Mouse (Mus musculus): ENCODE data around the gene Ifitm3.
"Not testable (repeated sequence)": the region's sequence is repeated elsewhere in the genome, so short reads cannot be mapped to it uniquely, and the experiment has no call there.

Ifitm3 gene

GRCm38 (mm10) chr7:141000881-141001708 is 9.5 kb downstream of the Ifitm3 start:
- DNase-seq (ENCODE audit: low spot score), result no peak

DNA sequence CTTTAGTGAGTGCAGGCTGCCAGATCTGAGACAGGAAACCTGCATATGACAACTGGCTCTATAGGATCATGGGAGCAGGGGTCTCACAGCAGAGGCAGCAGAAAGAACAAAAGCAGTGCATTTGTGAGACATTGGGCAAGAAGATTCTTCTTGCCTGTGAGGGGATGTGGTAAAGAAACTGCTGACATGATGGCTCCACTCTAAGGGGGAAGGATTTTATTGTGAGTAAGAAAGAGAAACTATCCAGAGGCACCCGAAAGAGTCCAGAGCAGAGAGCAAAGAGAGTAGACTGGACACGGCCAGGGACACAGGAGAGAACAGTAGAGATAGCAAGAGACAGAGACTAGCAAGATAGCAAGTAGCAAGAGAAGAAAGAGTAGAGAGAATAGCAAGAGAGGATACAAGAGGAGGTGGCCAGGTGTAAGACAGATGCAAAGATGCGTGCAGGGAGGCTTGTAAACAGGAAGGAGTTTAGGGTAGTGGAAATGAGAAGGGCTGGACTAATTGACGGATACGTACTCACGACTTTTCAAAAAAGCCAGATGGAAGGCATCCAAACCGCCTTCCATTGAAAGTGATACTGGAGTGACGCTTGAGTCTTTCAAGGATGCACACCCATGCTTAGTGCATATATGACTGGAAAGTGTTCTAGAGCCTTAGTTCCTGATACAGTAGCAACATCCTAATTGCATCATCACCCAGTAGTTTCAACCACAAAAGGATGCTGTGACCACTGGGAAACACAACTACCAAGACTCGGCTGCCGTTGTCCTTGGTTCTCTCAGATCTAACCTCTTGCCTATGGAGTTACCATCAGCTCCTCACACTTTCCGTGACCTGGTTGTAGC is 11.5 kb downstream of the Ifitm3 start:
- no peak for DNase-seq (ENCODE audit: low spot score)

GRCm38 (mm10) chr7:140997817-140998216 is 12.8 kb downstream of the Ifitm3 start:
- no peak for DNase-seq (ENCODE audit: low spot score)

DNA sequence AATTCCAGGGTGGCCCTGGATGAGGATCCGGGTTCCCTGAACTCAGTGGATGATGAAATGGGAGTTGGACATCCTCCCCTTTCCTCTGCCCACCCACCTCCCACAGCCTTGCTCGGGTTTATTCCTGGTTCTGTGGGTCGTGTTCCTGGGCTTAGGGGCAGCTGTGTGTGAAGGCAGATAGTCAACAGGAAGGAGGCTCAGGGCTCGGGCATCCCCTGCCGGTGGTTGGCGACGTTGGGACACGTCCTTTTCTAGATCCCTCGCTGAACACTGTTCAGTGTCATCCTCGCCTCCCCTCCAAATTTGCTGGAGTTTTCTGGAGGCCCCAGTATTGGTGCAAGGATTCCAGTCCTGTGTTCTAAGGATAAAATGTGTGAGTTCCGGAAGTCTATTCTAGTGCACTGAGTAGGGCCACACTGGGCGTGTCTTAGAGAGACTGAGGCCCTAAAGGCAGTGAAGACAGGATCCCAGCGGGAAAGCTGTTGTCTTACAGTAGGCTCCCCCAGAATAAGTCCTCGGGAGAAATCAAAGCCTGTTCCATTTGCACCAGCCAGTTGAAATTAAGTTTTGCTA is 19.4 kb downstream of the Ifitm3 start:
- DNase-seq (ENCODE audit: low spot score), result no peak

DNA sequence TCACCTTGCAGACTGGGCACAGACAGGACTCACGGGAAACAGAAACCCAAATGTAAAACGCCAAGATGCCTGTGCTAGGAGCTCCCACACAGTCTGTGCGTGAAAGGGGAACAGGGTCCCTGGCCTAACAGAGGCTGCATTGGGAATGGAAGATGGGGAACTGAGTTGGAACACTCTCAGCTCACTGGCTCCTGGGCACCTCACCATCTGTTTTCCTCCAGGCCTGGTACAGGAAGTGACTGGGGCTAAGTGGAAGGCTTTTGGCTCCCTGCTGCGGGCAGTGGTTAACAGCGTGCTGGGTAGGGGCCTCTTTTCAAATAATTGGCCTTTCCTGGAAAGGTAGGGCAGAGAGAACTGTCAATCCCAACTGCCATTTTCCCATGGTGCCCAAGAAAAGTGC is 19.9 kb downstream of the Ifitm3 start:
- DNase-seq (ENCODE audit: low spot score), result no peak

- no peak for DNase-seq (ENCODE audit: low spot score)
Observed at GRCm38 (mm10) chr7:140990185-140990584, 20.4 kb downstream of the Ifitm3 start.

DNA sequence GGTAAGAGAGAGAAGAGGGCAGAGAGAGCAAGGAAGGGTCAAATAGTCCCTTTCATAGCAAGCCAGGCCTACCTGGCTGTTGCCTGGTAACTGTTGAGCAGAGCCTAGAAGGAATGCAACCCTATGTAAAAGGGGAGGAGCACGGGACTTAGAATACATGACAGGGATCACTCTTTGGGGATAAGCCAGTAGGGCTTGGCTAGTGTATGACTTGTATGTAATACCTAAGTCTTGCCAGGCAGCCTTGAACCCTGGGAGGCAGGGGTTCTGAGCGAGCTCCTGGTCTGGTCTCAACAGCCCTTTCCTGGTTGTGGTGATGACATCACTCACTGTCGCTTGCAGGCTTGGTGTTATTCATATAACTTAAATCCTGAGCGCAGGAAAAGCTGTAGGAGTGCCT is 21.5 kb downstream of the Ifitm3 start:
- DNase-seq (ENCODE audit: low spot score), result no peak

DNA sequence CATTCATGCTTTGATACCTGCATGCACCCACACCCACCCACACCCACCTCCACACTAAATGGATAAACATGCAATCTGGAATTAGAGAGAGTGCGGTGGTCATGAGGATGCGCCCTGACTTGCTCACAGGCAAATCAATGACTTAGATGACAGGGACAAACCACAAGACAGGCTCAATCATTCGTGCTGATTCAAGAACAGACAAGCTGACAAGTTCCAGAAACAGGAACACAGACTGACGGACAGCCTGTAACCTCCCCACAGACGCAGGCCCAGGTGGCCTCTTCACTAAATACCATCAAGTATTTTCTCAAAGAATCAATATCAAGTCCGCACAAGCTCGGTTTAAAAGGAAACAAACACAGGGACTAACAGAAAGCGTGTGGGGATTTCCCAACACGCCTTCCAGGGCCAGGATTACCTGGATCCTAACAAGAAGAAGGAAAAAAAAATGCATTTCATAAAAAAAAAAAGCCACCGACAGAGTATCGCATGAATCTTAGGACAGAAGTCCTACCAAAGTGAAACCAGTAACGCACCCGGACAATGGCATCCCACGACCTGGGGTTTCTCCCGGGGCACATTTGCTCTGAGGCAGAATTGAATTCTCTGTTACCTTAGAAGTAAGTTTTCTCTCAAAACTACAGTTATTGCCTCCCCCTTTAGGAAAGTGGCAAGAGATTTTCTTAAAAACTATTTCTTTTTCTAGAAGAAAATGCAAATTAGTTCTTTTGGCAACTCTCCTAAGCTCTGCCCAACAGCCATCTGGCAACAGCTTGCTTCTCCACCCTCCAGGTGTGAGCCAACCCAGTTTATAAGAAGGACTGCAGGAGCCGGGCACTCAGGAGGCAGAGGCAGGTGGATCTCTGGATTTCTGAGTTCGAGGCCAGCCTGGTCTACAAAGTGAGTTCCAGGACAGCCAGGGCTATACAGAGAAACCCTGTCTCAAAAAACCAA is 23.1 kb downstream of the Ifitm3 start:
- DNase-seq (ENCODE audit: low spot score), result no peak

GRCm38 (mm10) chr7:140982971-140983370 is 27.6 kb downstream of the Ifitm3 start:
- DNase-seq (ENCODE audit: low spot score), result no peak

DNA sequence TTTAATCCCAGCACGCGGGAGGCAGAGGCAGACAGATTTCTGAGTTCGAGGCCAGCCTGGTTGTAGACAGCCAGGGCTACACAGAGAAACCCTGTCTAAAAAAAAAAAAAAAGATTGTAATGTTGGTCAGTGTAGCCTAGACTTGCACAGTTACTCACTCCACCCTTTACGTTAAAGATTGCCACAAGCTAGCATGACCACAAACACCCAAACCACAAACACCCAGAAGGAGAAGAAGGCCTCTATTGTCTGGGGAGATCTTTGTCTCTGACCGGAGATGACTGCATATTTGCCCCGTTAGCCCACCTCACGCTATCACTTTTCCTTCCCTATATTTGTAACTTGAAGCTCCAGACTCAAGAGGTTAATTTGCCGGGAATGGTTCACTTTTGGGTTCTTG is 28.9 kb downstream of the Ifitm3 start:
- DNase-seq (ENCODE audit: low spot score), result no peak

DNA sequence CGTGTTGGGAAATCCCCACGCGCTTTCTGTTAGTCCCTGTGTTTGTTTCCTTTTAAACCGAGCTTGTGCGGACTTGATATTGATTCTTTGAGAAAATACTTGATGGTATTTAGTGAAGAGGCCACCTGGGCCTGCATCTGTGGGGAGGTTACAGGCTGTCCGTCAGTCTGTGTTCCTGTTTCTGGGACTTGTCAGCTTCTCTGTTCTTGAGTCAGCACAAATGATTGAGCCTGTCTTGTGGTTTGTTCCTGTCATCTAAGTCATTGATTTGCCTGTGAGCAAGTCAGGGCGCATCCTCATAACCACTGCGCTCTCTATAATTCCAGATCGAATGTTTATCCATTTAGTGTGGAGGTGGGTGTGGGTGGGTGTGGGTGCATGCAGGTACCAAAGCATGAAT is 33.9 kb downstream of the Ifitm3 start:
- not testable (repeated sequence) for DNase-seq (ENCODE audit: low spot score)

DNA sequence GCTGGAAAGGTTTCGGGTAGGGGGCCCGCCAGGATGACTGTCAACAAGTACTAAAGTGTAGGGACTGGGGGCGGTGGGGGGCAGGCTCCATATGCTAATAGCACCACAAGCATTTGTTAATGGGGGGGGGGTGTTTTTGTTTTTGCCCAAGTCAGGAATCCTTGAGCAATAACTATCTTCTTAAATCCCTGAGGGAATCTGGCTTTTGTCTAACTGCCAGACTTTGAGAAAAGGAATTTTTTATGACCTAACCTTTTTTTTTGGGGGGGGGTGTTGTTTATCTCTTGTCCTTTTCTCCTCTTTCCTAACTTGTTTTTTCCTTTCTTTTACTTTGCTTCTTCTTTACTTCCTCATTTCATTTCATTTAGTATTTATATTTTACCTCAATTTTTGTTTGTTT is 35.1 kb downstream of the Ifitm3 start:
- no peak for DNase-seq (ENCODE audit: low spot score)

DNA sequence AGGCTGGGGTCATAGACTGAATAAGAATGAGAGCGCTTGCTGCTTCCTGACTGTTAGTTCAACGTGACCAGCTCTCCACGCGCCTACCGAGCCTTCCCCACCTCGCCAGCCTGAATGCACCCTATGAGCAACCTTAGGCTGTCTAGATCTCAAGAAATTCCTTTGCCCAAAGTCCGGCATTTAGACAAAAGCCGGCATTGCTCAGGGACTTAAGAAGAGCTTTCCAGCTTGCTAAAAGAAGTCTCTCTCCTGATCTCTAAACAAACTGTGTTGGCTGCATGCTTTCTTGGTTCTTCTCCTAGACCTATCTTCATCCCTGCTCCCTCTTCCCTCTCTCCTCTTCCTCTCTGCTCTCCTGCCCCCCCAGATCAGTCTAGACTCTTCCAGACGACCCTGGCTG is 35.6 kb downstream of the Ifitm3 start:
- DNase-seq (ENCODE audit: low spot score), result no peak

GRCm38 (mm10) chr7:140973396-140974165 is 37.0 kb downstream of the Ifitm3 start:
- no peak for DNase-seq (ENCODE audit: low spot score)

DNA sequence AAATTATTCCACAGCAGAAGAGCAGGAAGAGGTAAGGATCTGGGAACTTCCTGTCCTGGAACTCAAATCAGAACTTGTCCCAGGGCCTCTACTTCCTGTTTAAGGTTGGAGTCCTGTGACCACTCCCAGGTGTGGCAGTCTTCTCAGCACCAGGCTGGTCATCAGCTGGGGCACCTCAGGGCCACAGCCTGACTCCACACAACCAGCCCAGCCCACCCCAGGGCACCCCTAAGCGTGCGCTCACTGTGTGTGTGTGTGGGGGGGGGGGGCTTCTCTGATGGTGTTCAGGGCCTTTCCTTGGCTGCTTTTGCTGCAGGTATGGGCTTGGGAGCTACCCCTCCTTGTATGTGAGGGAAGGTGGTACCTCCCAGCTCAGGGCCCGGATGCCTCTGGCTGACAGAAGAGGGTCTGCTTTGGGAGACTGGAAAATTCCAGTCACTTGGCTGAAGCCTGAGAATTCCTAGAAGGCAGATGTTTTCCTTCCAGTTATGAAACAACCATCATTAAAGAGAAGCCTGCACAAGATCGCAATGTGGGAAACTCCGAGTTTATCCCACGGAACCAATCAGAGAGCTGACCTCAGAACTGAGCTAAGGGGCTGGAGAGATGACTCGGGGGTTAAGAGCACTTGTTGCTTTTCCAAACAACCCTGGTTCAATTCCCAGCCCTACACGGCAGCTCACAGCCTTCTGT is 38.9 kb downstream of the Ifitm3 start:
- DNase-seq (ENCODE audit: low spot score), result no peak

- DNase-seq (ENCODE audit: low spot score), result no peak
Observed at GRCm38 (mm10) chr7:140970931-140971330, 39.6 kb downstream of the Ifitm3 start.

- DNase-seq (ENCODE audit: low spot score), result not testable (repeated sequence)
Observed at GRCm38 (mm10) chr7:140968710-140969109, 41.9 kb downstream of the Ifitm3 start.

GRCm38 (mm10) chr7:140967862-140968591 is 42.5 kb downstream of the Ifitm3 start:
- peak; percentile 19 for DNase-seq (ENCODE audit: low spot score)

- DNase-seq (ENCODE audit: low spot score), result no peak
Observed at GRCm38 (mm10) chr7:140966921-140967320, 43.6 kb downstream of the Ifitm3 start, which contains the start of gene Ifitm1. Ifitm1 (plus strand) TSS chr7:140967221.

Measured in ovary, postnatal 36 days (tissue).